Mouse (Mus musculus) small intestine, adult 2 months (tissue): ENCODE results near the gene Rpap2.

Experiments used
- CTCF ChIP-seq: fragments of 200-500 bp; IDR thresholded peaks from 2 replicates; pipeline ENCODE4 v1.5.1; 2012; ENCODE audit warnings: low read depth, mild to moderate bottlenecking, control low read depth, inconsistent platforms, low read length, moderate library complexity, mixed read lengths; ENCODE audit not compliant: insufficient replicate concordance, insufficient read length; ENCODE audit errors: extremely low read depth
- POLR2A ChIP-seq: fragments of 200-500 bp; IDR thresholded peaks from 2 replicates; pipeline ENCODE4 v1.6.1; 2012; ENCODE audit warnings: low read depth, mild to moderate bottlenecking, control low read depth, inconsistent platforms, low read length, moderate library complexity

GRCm38 (mm10) chr5:107652055-107652660 is 55.0 kb downstream of the Rpap2 start:
- TF ChIP-seq CTCF (no peak), POLR2A (no peak)
